Mouse (Mus musculus) spleen, adult 2 months (tissue): ENCODE results near the gene Yes1. TPM values are rescaled to one million over a fixed set of nuclear protein-coding genes. Genes with fewer than 3 reads are reported as not detected.
"Not testable (repeated sequence)": the region's sequence is repeated elsewhere in the genome, so short reads cannot be mapped to it uniquely, and the experiment has no call there.

Source experiments
- DNase-seq, 2 experiments: peaks; one replicate each; pipeline versions ENCODE4 v3.0.0 to v3.0.0-alpha.2; 2012 to 2021; ENCODE audit warnings: low spot score in 2 of 2, low read depth in 1 of 2
- H3K27ac ChIP-seq: fragments of 200-500 bp; 2 replicates; pipeline ENCODE4 v1.5.1; 2012; ENCODE audit warnings: low read length, inconsistent platforms; ENCODE audit not compliant: insufficient read depth
- H3K27me3 ChIP-seq: fragments of 200-500 bp; 2 replicates; pipeline ENCODE4 v1.6.1; 2012; ENCODE audit warnings: mild to moderate bottlenecking, moderate library complexity, low read length, inconsistent platforms; ENCODE audit not compliant: control insufficient read depth, insufficient read depth
- H3K36me3 ChIP-seq: fragments of 200-500 bp; 2 replicates; pipeline ENCODE4 v1.6.1; 2012; ENCODE audit warnings: mild to moderate bottlenecking, low read length, inconsistent platforms; ENCODE audit not compliant: control insufficient read depth, insufficient read depth
- H3K4me1 ChIP-seq: fragments of 200-500 bp; 2 replicates; pipeline ENCODE4 v1.6.1; 2011; ENCODE audit warnings: inconsistent platforms; ENCODE audit not compliant: control insufficient read depth, insufficient read depth, insufficient read length
- H3K4me3 ChIP-seq: fragments of 200-500 bp; 2 replicates; pipeline ENCODE4 v1.5.1; 2011; ENCODE audit warnings: mild to moderate bottlenecking, inconsistent platforms; ENCODE audit not compliant: insufficient read depth, insufficient read length; ENCODE audit errors: extremely low read depth
- CTCF ChIP-seq: fragments of 200-500 bp; IDR thresholded peaks from 2 replicates; pipeline ENCODE4 v1.5.1; 2011; ENCODE audit warnings: mild to moderate bottlenecking, inconsistent platforms; ENCODE audit not compliant: insufficient read depth, insufficient read length, insufficient replicate concordance; ENCODE audit errors: extremely low read depth
- POLR2A ChIP-seq: fragments of 200-500 bp; IDR thresholded peaks from 2 replicates; pipeline ENCODE4 v1.6.1; 2011; ENCODE audit warnings: low read depth, low read length, inconsistent platforms
- WGBS: fragments of 180-500 bp; shearing (Covaris S2); methylation state at CpG from one replicate; pipeline ENCODE4 v1.1.7; 2018; 5-methylcytosine and 5-hydroxymethylcytosine counted together
- polyA plus RNA-seq: library from polyadenylated mRNA; depleted of rRNA; stranded (reverse); fragments of >200 nt; gene quantifications from 2 replicates; pipeline ENCODE4 v1.2.3, GENCODE M21; 2012; rRNA removed

The Yes1 gene
- polyA plus RNA-seq, 1 experiment = 0.55 TPM

GRCm38 (mm10) chr5:32728300-32728699 lies 117.3 kb downstream of the Yes1 start:
- Histone ChIP-seq H3K4me1 (no peaks in the 10 kb centered on the region), H3K36me3 (no peaks in the 10 kb centered on the region), H3K27ac (no peak overlapping the region), H3K27me3 (no peaks in the 10 kb centered on the region), H3K4me3 (no peak overlapping the region)
- no peak for DNase-seq
- WGBS = 89% methylated on average over 7 of the region's 7 CpGs
- TF ChIP-seq CTCF = no peak
- TF ChIP-seq POLR2A = no peak

GRCm38 (mm10) chr5:32728851-32729250 lies 117.9 kb downstream of the Yes1 start:
- 94% methylated on average over 8 of the region's 8 CpGs for WGBS
- Histone ChIP-seq H3K4me3 (no peak overlapping the region), H3K36me3 (0 out of 2 replicates have a peak, but pooled peaks cover 2% of the 10 kb centered on the region), H3K27ac (no peak overlapping the region), H3K27me3 (no peaks in the 10 kb centered on the region), H3K4me1 (no peaks in the 10 kb centered on the region)
- DNase-seq = no peak
- TF ChIP-seq CTCF (no peak), POLR2A (no peak)

- not testable (repeated sequence) for DNase-seq, H3K4me3 ChIP-seq, H3K4me1 ChIP-seq, H3K27me3 ChIP-seq, H3K27ac ChIP-seq
- WGBS = 93% methylated on average over 6 of the region's 6 CpGs
- peaks cover 20% of the 10 kb centered on the region for H3K36me3 ChIP-seq
These were observed 122.9 kb downstream of the Yes1 start for GRCm38 (mm10) chr5:32733892-32734291.

- Histone ChIP-seq H3K27me3 (no peaks in the 10 kb centered on the region), H3K27ac (no peak overlapping the region), H3K4me1 (no peaks in the 10 kb centered on the region), H3K4me3 (no peak overlapping the region), H3K36me3 (peaks cover 20% of the 10 kb centered on the region)
- WGBS = 90% methylated on average over 6 of the region's 6 CpGs
- no peak for DNase-seq
- no peak for TF ChIP-seq CTCF
- TF ChIP-seq POLR2A = no peak
These were observed 124.8 kb downstream of the Yes1 start for GRCm38 (mm10) chr5:32735779-32736178.

Other genes starting within 250 kb of the Yes1 start
- gene Ppp1cb, start 152.3 kb upstream of the Yes1 start, polyA plus RNA-seq = 8.5 and 14.8 TPM in 2 replicates
- gene Pisd, start 174.5 kb downstream of the Yes1 start, polyA plus RNA-seq = 32.3 and 38.5 TPM in 2 replicates
- gene Gm20671, start 215.9 kb downstream of the Yes1 start, polyA plus RNA-seq = 5.9 and 16.0 TPM in 2 replicates
- 15.1 and 23.0 TPM in 2 replicates for gene Prr14l, start 243.1 kb downstream of the Yes1 start, polyA plus RNA-seq